Mouse (Mus musculus) ZHBTc4 (cell line): ENCODE measurements around the gene Bbox1.
A peak's percentile ranks its signal among the peaks of the same experiment; 100 is the strongest.

Experiments used
- DNase-seq: peaks from one replicate; pipeline ENCODE4 v3.0.0-alpha.2; 2011; ENCODE audit warnings: low read depth, low spot score

Bbox1 gene

DNA sequence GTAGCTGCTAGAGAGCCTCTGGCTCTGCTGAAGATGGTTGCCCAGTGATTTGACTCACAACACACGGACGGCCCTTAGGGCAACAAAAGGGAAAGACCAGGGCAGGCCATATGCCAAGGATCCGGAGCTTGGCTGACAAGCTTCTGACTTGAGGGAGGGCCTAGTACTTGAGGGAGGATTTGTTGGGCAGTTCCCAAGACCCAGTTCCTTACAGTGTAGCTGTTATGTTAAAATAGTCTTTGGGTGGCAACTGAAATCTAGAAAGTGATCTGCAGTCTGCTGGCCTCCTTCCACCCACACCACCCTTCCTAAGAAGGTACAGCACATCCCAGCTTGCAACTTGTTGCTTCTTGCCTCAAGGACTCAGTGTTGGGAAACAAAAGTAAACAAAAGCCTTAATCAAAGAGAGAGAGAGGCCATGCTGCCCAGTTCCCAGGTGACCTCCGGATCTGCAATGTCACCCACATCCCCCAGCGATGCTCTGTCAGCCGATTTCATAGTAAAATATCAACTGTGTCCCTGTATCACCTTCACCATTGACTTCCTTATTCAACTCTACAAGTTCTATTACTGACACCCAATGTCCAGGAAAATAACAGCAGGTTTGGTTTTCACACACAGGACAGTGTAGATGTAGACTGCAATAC, at the start of gene Bbox1:
Gene Bbox1, minus strand, starts transcription at position 52 of the 647 bp plus-strand sequence.
- DNase-seq: no peak

DNA sequence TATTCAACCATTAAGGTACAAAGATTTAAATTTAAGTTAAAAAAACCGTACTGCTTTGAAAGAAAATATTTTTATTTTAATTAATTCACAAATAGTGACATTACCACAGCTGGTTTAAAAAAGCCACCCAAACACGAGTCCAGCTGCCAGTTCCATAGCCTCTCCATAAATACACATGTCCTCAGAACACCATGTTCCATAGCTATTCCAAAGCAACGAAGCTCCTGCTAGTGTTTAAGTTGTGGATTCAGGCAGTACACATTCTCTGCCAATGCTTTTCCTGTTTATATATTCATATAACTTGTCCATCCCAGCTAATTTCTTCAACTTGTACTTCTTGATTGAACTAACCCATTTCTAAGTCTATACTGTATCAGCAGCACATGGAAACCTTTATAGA, 49.5 kb upstream of the Bbox1 start:
- no peak for DNase-seq

DNA sequence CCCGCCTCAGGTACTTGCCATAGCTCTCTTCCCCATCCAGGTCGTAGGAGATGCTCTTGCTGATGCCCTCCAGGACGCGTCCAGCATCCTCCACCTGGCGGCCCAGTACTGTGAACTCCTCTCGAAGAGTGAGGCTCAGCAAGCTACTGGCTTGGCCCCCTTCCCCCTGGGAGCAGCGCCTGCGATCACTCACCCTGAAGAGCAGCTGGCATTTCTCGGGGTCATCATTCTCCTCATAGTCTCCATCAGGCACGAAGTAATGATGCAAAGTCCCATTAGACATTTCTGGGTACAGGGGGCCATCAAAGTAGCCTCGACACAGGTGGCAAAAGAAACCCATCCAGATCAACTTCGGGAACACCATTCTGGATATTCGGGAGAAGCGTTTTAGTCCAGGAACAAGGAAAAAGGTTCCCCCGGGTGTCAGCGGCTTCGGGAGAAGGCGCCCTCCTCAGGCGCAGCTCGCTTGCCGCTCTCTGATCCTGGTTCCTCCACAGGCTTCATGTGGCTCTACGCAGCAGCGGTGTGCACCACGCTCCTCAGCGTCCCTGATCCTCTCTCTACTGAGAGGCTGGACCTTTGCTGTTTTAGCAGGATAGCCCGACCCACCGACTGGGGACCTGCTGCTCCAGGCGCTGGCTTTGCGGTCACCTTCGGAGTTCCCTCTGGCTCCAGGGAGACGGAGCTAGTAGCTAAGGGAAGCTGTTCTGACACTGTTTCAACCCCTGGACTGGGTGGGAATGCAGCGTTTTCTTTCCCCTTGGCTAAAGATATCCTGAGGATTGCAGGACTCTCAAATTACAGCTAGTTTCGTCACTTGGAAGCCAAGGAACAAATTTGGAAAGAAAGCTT, 48.3 kb upstream of the Bbox1 start, which contains the start of gene Fibin:
Gene Fibin, minus strand, starts transcription at position 752 of the 852 bp plus-strand sequence.
- peak; percentile 57 for DNase-seq

DNA sequence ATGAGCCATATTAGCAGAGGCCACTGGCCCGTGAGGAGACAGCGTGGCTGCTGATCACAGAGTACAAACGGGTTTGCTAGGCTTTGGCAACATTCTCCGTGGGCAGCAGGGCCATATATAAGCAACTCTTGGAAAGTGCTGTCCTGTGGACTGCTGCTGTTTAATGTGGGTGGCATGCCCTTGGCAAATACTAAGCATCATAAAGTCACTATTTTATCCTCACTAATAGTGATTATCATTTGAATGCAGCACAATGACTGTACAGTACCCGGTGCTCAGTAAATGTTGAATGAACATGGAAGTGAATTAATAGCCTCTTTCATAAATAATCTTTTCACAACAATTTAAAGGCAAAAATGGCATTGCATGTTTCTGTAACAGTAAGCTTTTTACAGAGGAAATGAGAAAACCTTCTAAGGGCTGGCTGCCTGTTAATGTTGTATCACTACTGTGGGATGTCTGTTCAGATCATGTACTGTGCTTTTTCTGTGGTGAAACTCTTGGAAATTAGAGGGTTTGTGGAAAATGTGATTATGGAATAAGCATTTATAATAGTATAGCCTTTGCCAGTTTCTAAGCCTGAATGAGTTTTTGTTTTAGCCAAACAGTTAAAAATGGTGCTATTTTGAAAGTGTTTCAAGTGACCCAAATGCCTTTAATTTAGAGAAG, 39.1 kb upstream of the Bbox1 start:
- DNase-seq: no peak

DNA sequence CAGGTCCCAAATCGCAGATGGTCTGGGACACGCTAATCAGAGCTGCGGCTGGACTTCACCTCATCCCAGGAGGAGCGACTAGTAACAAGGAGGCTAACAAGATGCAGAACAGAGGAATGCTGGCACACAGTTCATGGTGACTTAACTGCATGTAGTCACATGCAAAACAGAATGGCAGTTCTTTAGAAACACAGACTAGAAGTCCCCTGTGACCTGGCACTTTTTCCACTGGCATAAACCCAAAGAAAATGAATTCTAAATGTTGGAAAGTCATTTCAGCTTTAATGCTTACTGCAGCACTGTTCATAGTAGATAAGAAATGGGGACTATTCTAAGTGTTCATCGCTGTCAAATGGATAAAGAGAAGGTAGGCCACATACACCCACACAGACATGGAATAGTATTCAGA, 37.5 kb upstream of the Bbox1 start:
- no peak for DNase-seq

DNA sequence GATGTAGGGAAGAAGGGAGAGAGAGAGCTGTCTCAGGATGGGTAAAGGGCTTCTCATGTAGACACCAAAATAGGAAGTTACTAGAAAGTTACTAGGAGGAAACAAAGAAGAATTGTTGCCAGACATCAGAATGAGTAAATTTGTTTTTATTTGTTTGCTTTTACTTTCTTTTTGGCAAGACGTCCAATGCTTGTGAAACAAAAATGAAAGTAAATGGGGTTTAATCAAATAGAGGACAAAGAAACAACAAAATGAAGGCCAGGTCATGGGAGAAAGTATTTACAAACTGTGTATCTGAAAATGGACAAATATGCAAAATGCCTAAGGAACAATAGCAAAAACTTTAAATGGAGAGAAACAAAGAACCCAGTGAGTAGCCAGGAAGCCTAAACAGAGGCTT, 37.0 kb upstream of the Bbox1 start:
- DNase-seq: no peak

DNA sequence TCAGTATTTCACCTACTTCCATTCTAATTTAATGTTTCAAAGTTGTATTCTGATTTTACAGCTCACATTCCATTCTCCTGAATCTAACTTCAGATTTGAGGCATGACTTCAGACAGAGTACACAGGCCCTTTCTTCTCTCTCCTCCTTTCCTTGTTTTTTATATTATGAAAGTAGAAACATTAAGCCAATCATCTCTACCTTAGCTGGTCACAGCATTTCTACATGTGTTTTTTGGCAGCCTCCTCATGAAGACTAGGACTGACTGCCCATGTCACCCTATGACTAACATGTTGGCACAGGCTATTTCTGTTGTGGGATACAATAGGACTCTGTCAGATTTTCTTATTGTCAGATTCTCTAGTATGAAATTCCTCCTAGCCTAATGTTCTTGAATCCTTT, 14.6 kb upstream of the Bbox1 start:
- no peak for DNase-seq

DNA sequence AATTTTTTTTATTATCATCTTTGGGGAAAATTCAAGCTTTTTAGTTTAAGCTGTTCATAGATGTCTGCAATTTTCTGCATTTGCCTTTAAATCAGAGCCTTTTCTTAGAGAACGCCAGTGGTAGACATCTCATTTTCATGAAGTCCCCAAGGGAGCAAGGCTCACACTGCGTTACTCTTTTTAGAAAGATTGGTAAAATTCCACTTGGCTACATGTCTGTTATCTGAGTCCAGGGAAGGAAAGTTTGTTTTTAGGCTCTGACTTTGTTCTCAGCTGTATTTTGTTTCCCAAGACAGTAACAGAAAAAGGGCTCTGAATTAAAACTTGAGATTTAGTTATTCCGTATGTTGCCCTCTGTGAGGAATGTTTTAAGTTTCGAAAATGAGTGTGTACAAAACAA, 5.6 kb upstream of the Bbox1 start:
- DNase-seq: no peak

DNA sequence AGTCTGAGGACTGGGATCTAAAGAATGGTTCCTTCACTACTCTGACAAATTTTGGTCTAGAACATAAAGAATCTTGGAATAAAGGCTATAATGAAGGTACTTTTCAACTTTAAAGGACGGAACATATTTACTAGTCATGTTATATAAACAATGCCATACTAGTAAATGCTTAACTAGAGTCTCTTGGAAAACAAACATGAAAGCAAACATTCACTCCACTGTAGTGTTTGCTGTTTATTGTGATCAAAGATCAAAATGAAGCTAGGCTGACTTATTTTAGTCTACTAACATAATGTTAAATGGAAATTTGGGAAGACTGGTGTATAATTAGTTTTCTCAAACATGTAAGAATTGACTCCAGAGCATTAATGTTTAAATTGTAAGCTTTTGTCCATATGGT, 4.9 kb upstream of the Bbox1 start:
- no peak for DNase-seq

DNA sequence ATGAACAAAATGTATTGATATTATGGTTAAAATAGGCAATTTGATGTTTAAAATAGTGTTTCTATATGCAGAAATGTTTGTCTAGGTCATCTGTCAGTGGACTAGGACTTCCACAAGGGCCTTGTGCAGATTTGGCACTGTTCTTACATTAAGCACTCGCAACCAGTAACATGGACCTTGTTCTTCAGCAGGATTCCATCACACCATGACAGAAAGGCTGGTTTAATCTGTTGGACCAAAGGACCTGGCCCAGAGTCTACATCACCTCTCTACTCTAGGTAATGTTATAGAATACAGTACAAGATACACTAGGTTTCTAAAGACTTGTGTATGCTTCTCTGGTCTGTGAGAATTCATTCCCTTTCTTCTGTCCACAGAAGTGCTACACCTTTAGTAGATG, 4.4 kb upstream of the Bbox1 start:
- no peak for DNase-seq

DNA sequence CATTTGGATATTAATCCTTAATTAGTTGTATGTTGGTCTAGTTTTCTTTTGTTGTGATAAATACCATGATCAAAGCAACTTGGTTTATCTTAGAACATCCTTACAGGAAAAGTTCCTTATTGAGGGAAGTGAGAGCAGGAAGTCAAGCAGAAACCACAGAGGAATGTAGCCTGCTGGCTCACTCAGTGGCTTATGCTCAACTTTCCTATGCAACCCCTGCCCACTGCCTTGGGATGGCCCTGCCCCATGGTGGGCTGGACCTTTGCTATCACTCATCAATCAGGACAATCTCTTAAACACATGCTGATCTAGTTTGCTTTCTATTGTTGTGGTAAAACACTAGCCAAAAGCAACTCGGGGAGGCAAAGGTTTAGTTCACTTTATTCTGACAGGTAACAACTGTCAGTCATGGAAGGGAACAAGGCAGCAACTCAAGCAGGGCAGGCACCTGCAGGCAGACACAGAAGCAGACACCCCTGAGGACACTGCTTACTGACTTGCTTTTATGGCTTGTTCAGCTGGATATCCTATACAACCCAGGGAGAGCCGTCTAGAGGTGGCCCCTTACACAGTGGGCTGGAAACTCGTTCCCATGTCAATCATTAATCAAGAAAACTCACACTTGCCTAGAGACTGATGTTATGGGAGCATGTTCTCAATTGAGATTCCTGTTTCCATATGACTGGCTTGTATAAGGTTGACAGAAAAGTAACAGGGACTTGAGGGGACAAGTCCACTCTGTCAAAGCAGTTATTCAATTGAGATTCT, 1.9 kb upstream of the Bbox1 start:
- DNase-seq: no peak

DNA sequence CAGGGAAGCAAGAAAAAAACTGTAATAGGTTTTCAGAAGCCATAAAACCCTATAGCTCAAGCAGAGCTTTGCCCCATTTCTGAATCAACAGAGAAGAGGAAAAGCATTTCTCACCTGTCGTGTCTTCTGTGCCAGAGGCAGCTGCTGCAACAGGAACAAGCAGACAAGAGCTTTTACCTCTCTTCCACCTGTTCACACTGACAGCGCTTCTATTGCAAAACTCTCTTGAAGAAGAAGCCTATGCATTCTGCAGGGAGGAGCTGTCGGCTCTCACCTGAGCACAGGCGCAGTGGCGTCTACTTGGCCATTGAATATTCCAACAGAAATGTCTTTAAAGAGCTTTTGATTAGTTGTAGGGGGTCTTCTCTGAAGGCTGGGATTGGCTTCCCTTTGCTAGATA, 286 bp downstream of the Bbox1 start:
- DNase-seq: no peak

DNA sequence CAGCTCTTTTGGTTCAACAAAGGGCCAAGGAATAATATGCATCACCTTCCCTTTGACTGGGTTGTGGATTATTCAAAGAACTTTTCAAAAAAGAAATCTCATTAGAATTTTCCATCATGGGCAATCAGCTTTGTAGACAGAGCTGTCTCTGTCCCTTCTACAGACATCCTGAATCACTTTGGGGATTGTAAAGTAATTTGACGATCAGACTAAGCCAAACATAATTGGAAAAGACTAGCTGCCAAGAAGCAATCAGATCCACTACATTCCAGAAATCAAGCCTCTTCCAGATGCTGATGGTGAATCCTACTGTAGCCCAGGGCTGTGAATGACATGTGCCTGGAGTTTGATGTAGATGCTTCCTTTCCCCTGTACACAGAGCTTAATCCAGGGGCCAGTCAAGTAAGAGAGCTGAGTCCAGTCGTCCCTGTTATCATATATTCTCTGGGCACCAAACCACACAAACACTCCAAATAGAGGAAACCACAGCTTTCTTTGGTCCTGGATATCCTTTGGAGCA, 995 bp downstream of the Bbox1 start:
- no peak for DNase-seq

DNA sequence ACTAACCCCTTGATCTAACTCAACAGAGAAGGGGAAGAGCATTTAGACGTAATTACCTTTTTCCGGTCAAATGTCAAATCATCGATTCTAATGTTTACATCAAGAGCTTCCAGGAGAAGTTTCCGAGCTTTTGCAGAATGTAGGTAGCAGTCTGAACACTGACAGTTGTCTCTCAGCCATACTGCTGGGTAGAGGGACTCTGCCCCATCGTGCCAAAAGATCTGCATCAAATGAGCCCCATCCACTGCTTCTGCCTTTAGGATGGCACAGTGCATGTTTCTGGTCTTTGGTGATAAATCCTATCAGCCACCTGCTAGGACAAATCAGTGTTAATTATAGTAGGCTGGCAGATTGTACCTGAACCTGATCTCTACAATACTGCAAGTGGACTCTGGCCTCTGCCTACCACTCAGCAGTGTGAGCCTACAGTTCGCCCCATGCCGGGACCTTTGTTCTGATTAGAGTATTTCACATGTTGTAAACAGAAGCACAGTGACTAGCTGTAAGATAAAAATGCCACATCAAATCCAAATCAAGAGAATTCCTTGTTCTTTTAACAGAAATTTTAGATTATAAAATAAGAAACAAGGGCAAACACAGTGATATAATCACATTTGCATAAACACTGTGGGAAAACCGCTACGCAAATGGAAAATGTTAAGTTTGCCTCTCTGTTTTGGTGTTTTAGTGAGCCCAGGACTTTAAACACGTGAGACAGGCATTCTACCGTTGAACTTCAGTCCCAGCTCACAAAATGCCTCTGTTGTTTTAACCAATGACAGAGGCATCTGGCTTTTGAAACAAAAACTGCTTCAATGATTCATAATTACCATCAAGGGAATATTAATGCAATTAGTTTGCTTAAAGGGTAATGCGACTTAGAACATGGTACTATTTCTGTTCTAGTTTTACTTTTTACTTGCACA, 8.7 kb downstream of the Bbox1 start:
- no peak for DNase-seq

DNA sequence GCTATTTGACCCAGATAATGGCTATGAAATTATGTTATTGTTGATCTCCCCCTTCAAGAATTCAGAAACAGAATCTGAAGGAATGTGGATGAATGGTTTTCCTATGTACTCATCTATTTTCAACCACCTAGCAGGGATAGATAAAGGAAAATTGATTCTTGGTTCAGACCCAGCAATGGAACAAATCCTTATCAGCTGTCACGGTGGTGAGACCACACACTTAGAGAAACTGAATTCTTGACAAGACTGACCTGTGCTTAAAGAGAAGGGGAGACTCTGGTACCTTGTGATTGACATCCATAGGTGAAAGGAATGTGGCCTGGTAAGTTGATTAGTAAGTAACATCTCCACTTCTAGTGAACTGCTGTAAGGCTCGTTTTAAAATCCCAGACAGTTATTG, 12.1 kb downstream of the Bbox1 start:
- DNase-seq: no peak

DNA sequence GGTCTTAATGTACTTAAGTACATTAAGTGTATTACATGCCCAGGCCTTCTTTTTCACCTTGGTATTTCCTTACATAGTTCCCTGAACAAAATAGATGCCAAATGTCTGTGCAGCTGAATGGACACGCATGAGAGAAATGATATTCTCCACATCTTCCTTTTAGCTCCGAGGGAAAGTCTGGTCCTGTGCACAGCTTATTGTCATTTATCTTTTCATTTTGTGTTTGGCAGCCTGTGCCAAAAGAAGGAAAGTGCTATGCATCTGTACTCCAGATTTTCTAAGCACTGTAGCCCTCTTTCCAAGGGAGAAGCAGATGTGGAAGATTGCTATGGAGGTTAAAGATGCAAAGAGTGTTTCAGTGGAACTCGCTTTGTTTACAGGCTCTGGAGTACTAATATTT, 13.0 kb downstream of the Bbox1 start:
- DNase-seq: no peak

DNA sequence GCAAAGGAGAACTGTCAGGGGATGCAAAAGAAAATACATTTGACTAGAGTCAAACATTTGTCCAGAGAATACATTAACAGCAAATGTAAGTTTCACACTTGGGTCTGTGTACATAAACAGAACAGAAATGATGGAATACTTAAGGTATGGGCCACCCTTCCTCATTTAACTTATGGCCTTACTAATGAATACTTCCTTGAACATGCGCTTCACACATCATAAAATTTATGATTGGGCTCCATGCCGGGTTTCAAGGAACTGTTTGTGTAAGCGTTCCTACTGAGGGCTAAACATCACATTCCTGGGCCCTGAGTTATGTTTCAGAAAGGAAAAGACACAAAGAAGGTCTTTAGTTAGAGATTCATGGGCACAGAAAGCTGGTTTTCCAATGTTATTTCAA, 19.4 kb downstream of the Bbox1 start:
- no peak for DNase-seq

DNA sequence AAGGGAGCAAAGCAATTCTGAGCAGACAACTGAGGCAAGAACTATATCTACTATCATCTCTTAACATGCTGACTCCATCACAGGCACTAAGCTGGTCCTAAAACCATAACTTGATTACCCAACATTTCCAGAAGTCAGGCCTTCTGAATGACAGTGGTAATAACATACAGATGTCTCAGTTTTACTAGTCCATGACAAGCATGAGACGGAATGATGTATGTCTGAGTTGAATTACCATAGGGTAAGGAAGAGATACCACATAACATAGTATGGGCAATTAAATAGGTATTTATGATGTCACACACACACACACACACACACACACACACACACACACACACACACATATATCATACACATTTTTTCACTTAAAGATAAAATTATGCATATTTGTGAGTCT, 26.4 kb downstream of the Bbox1 start:
- DNase-seq: no peak

DNA sequence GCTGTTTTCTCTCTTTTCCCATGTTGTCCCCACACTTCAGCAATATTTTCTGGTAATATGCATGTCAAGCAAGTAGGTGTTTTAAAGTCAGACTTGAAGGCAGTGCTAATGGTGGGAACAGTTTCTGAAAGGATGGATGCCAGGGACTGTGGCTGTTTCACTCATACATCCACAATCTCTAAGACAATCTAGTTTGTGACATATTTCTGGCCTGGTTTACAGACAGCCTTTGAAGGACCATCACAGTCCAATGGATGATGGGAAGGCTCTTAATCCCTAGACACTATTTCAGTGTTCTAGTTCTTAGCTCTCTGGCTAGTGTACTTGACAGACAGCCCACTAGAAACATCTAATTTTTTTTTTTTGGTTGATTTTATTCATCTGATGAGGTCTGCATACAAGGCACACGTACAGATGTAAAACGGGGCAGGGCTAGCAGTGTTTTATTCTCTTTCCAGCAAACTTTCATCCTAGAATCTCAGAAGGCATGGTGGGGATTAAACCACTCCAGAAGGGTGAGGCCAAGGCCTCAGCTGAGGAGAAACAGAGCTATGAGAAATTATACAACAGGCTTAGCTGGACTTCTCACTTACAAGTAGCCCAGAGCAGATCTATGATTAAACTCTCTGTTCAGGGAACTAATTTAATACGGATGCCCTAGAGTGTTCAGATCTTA, 28.4 kb downstream of the Bbox1 start:
- no peak for DNase-seq

DNA sequence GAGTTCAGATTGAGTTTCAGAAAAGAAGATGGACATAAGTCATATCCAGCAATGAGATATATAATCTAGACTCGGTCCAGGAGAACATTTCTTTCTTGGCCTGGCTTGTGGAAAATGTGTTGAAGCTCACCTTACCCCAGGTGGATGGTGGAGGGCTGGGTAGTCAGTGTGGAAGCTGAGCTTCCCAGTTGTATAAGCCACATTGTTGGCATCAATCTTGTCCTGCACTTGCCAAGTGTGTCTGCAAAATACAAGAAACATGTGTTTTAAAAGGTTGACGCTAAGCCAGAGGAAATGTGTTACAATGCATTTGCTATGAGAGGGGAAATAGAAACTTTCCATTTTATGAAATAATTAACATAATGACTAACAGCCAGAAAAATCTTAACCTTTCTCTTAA, 38.9 kb downstream of the Bbox1 start:
- DNase-seq: no peak
